Mouse (Mus musculus) adipocyte (in vitro differentiated cells): ENCODE data around the gene Slc5a5.

ENCODE experiments used
- DNase-seq: peaks from one replicate; pipeline ENCODE4 v3.0.0-alpha.2; 2016; ENCODE audit warnings: low spot score

Slc5a5 gene

GRCm38 (mm10) chr8:70852595-70853231 lies 39.8 kb downstream of the Slc5a5 start:
- DNase-seq = no peak

GRCm38 (mm10) chr8:70851837-70852236 lies 40.7 kb downstream of the Slc5a5 start:
- no peak for DNase-seq

- no peak for DNase-seq
These were observed 41.6 kb downstream of the Slc5a5 start for GRCm38 (mm10) chr8:70850947-70851346.

DNA sequence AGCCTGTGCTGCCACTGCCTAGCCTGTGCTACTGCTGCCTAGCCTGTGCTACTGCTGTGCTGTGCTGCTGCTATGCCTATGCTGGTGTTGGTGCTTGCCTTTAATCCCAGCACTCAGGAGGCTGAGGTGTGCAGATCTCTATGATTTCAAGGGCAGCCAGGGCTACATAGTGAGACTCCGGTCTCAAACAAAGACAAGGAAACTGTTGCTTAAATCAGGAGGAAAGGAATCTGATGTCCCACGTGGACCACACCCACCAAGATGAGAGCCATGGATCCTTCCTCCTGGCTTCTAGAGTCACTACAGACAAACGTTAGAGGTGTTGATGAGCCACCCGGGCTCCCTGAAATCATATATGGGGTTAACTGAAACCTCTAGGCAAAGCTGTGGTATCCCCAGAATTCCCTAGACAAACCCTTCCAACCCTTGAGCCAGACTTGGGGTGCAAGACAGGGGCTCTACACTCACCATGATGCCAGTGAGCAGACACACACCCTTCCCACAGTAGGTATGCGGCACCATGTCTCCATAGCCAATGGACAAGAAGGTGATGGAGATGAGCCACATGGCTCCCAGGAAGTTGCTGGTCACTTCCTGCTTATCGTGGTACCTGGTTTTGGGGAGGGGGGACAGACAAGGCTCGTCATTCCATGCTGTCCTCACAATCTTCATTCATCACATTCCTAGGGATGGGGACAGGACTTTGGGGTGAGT lies 42.3 kb downstream of the Slc5a5 start:
- no peak for DNase-seq

GRCm38 (mm10) chr8:70849333-70849990 lies 43.1 kb downstream of the Slc5a5 start:
- peak; percentile 63 for DNase-seq

DNA sequence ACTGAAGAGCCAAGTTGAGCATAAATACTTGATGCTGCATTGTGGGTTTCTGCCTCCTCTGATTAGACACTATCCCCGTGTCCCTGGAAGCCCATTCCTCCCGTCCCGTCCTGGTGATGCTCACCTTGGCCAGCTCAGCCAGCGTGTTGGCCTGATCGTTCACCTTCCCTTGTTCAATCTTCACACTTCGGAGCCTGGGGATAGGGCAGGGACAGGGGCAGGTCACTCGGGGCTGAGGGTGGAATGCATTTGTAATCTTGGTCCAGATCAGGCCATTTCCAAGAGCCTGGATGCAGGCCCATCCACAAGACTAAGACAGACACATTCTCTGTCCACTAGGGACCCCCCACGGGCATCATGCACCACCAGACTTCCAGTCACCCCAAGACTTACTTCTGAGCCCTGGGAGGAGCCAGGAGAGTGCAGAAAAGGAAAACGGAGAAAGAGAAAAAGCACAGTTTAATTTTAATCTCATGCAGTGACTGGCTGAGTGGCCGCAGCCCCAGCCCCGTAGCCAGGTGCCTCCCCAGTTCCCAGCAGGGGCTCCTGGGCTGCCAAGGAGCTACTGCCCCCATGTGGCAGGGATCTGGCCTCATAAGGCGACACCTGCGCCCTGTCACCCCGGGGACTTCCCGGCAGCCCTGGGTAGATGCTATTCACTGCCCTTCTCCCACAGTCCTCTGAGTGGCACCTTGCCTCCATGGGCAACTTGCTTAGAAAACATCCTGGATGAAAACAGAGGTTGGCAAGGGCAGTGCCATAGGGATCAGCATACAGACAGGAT lies 46.0 kb downstream of the Slc5a5 start:
- DNase-seq = no peak

DNA sequence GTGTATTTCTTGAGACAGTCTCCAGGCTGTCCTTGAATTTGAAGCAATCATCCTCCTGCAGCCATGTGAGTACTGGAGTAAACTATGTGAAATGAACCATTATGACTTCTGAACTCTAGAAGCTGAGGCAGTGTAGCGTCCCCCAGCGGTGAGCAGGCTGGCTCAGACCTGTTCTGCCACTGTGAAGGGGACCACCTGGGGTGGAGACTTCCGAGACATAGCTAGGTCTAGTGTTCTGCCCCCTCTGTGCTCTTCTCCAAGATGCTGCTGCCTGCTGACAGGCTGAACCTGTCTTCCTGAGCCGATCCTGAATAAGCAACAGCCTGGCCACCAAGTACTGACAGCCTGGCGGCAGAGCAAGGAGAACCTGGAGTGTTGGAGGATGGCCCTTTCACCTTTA lies 47.4 kb downstream of the Slc5a5 start:
- DNase-seq = no peak

- peak; percentile 91 for DNase-seq
These were observed 48.0 kb downstream of the Slc5a5 start for GRCm38 (mm10) chr8:70844523-70844922.

DNA sequence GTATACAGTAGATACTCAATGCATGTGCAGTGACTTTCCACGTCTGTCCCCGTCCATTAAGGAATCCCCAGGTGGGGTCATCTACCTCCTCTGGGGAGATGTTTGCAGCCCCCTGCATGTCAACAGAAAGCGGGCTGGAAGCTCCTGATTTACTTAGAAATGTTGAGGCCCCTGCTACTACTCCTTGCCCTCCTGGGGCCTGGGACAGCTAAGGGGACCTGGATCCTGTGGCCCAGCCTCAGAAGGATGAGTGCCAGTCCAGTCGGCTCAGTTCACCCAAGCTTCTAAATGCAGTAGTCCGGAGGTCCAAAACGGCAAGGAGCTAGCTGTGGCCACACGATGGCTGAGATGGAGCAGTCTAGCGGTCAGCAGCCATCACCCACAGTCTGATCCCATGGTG lies 48.6 kb downstream of the Slc5a5 start:
- DNase-seq = no peak

DNA sequence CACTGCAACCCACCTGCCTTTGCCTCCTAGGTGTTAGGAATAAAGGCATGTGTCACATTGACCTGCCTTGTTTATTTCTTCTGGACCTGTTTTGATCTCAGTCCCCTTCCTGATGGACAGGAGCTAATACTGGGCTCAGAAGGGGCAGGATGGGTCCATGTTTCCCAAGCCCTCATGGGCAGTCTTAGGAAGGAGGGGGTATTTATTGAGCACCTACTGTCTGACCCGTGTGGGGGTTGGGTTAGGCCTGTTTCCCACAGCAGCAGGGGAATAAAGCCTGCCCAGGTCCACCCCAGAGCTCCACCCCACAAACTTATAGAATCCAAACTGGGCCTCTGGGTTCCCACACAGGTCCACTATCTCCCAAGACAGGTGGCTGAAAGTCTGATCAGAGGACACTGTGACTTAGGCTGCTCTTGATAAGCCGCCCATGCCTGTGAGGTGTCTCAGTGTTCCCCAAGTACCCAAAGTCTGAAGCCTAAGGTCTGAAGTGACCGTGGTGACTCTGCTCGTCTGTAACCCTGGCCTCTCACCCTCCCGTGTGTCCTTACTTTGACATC lies 49.3 kb downstream of the Slc5a5 start:
- DNase-seq = no peak

GRCm38 (mm10) chr8:70842484-70842883 lies 50.1 kb downstream of the Slc5a5 start:
- no peak for DNase-seq

DNA sequence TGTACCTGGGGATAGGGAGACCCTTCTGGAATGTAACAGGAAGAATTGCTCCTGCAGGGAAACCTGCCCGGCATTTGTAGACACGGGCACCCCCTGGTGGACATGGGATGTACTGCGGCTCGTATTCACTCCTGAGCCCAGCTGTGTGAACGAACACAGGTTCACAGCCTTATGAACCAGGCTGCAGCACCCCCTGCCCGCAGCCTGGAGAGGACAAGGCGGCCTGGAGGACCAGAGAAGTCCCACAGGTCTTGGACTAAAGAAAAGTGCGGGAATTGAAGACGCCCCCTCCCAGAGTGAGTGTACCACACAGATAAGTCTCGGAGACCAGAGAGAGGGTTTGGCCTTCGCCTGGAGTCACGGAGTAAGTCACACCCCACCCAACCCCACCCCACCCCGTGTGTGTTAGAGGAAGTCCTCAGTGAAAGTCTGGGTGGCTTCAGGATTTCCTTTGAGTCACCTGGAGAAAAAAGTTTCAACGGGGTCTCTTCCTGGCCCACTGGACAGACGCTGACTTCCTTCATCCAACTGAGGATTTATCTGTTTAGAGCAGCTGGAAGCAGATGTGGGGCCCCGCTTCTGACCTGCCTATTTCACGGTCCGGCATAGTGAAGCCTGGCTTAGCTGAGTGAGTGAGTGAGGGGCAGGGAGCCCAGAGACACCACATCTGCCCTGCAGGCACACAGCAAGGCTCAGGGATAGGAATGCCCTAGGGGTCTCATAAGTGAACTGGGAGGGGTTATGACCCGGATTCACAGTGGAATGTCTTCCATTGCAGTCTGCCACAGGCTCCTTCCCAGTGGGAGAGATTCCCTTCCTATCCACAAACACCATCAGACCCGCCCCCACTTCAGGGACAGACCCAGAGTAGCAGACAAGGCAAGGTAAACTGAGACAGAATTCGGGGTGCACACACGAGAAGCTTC lies 51.1 kb downstream of the Slc5a5 start:
- DNase-seq = peak; percentile 90

DNA sequence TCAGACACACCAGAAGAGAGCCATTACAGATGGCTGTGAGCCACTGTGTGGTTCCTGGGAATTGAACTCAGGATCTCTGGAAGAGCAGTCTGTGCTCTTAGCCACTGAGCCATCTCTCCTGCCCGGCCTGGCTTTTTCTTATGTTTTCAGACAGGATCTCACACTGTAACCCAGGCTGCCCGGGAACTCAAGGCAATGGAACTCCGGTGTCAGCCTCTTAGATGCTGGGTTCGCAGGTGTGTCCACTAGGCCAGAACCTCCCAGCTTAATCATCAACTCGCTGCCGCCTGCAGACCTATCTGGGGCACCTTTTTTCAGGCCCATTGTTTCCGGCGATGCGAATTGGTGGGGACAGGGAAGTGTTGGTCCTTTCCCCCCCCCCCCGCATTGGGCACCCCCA lies 52.0 kb downstream of the Slc5a5 start:
- no peak for DNase-seq

DNA sequence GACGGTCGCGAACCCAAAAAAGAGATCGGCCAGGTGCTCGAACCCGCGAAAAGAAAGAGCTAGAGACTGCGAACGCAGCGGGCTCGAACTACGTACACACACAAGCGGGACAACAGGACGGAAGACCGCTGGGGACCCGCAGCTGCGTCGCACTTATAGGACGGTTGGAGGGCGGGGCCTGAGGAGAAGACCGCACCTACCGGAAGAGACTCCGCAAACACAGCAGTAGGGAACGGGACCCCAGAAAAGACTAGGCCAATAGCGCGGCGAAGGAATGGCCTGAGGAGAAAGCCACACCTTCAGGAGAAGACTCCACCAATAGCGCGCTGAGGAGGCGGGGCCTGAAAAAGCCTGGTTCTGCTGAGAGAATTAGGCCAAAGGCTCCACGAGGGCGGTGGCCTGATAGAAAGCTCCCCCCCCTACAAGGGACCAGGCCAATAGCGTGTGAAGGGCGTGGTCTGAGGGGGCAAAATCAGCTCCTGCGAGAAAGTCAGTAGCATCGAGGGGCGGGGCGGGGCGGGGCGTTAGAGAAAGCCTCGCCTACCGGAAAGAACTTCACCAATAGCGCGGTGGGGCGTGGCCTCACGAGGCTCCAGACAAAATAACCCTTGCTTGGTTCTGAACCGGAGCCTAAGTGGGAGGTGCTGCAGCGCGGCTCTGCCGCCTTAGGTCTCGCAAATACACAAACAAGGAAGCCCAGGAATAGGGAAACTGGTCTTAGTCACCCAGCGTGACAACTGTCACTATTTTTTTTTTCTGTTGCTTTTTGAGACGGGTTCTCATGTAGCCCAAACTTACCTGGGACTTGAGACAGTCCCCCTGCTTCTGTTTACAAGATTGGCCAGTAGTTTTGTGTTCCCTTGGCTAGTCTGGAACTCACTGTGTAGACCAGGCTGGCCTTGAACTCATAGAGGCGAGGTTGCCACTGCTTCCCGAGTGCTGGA lies 52.9 kb downstream of the Slc5a5 start, which contains the start of gene Arrdc2:
Gene Arrdc2 (minus strand): TSS at position 313 of the 944 bp plus-strand sequence.
- DNase-seq = peak; percentile 100

GRCm38 (mm10) chr8:70838654-70839407 lies 53.7 kb downstream of the Slc5a5 start:
- no peak for DNase-seq

GRCm38 (mm10) chr8:70836666-70837065 lies 55.9 kb downstream of the Slc5a5 start:
- DNase-seq = no peak

DNA sequence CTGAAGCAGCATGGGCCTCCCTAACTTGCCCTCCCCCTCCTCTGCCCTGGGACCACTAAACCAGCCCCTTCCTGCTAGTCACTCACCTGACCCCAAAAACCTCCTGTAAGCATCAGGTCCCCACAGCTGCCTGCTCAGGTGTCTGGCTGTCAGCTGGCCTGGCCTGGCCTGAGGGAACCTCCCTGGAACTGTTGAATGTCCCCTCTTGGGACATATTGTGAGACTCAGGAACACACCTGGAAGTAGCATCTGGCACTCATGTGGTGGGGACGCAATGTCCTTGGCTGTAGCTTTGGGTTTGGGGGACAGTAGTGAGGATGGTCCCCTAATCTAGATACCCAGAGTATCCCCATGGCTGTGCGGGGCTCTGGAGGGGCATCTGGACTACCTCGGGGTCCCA lies 58.5 kb downstream of the Slc5a5 start:
- DNase-seq = no peak

DNA sequence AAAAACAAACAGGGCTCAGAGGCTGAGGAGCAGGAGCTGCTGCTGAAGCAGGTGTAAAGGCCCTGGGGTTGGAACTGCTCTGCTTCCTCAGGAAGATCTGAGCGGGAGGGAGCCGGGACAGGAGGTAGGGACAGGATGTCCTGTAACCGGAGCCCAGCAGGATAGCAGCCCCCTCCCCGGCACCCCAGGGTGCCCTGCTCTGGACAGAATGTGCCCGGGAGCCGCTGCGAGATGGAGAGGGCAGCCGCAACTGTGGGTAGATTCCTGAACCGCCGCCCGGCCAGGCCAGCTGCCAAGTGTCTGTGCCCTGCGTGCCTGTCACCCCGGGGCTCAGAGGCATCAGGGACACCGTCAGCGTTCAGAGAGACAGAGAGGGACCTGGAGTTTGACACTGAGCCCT lies 59.0 kb downstream of the Slc5a5 start:
- no peak for DNase-seq

- no peak for DNase-seq
These were observed 59.5 kb downstream of the Slc5a5 start for GRCm38 (mm10) chr8:70833018-70833482.
